Mouse (Mus musculus) left cerebral cortex, postnatal 4 days (tissue): ENCODE data around the gene Lman2. TPM values are rescaled to one million over a fixed set of nuclear protein-coding genes. Genes with fewer than 3 reads are reported as not detected.

Experiments used
- DNase-seq: peaks from one replicate; pipeline ENCODE4 v3.0.0-alpha.2; 2022
- intact Hi-C: fragments of 180-260 bp; cut with DNase I; formaldehyde crosslinking; loops from one replicate; pipeline ENCODE4 v1.15.1; 2025
- total RNA-seq, 2 experiments: library from RNA; stranded (reverse); gene quantifications; 2 replicates each; pipeline ENCODE4 v1.2.3; 2021

Lman2 gene
- total RNA-seq, 2 experiments from 2014 or later: 43.1 to 46.8 TPM

DNA sequence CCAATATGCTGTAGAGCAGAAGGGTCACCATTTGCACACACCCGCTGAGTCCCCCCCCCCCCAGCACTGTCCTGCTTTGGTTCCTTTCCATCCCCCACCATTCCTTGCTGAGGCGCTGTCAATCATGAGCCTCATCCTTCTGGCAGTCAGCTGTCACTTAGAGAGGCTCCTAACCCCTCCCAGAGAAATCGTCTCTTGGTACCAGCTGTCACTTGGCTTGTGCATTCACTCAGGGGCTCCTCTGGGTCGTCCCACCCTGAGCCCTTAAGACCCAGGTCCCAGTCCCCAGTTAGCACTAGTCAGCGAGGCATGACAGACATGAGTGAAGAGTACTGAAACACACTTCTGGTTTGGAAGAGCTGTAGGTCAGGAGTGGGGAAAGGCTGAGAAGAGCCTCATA, 9.2 kb upstream of the Lman2 start:
- intact Hi-C loops: no loop called here
- peak; percentile 34 for DNase-seq

DNA sequence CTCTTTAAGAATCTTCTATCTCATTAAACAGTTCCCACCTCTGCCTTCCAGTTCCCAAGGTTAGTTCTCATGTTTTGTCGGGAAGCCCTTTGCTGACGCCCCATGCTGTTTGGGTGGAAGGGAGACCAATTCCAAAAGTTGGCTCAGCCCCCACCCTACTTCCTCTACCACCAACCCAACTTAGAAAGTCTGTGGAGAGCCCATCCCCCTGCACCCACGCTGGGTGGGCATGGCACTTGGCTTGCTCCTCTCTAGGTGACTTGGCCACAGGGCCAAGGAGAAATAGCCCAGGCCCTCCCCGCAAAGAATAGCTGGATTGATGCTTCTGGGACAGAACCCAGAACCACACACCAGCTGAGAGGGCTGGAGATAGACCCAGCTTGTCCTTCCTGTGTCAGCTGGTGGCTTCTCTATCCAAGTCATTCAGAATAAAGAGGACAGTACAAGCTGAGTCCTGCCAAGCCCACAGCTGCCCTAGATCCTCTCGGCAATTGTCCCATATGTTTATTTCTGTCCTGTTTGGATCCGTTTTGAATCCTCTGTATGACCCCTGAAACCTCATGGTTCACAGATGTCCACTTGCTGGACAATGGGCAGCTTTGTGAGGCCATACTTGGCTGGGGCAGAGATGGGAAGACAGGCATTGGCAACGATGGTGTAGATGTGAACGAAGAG, 8.6 kb upstream of the Lman2 start:
- intact Hi-C loops: no loop called here

DNA sequence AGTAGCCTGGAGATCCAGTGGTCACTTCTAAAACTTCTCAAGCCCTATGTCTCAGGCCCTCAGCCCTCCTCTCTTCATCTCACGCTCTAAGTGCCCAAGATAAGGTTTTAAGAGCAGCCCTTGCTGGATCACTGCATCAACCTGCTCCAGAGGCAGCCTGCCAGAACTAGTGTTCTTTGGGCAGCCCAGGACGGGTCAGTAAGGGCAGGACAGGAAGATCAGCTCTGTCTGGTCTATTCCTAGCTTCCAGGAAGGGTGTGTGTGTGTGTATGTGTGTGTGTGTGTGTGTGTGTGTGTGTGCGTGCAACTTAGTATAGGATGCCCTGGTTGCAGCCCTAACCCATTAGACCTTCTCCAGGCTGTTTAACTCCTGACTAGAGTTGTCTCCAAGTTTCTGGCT, 7.7 kb upstream of the Lman2 start:
- intact Hi-C loops: no loop called here
- no peak for DNase-seq

More for the DNA sequence above, 8.6 kb upstream of the Lman2 start:
- peak; percentile 28 for DNase-seq

DNA sequence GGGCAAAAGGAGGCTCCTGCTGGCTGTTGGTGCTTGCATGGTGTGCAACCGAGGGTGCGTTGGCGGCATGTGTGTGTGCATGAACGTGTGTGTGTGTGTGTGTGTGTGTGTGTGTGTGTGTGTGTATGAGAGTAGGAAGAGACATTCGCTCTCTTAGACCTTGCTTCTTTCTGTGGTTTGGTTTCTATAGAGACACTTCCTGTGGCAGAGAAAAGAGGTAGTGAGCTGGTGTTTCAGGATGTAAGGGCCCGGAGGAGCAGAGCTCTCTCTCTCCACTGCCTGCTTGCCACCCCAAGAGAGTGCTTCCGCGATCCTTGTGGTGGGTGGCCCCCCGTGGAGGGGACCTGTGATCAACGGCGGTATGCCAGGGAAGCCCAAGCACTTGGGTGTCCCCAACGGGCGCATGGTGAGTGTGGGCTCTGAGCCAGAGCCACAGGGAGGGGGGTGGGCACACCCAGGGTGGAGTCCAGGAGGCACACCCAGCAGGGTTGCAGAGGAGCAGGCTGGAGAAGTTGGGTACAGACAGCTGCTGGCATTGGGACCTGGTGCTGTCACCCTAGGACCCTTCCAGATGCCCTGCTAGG, 7.0 kb upstream of the Lman2 start, which contains the start of gene Rgs14:
Rgs14 (plus strand) TSS at position 202 of the 584 bp plus-strand sequence.
- DNase-seq: no peak
- intact Hi-C loops: no loop called here

DNA sequence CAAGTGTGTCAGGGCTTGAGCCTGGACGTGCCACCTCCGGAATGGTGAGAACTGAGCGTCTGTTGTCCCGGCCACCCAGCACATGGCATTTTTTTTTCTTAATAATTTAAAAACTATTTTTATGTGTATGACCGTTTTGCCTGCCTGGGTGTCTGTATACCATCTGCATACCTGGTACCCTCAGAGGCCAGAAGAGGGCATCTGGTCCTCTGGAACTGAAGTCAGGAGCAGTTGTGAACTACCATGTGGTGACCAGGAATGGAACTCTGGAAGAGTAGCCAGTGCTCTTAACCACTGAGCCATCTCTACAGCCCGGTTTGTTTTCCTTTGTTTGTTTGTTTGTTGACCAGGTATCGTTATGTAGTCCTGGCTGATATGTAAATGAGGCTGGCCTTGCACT, 5.8 kb upstream of the Lman2 start:
- no peak for DNase-seq
- intact Hi-C loops: no loop called here

GRCm38 (mm10) chr13:55361974-55362452, 570 bp downstream of the Lman2 start:
- intact Hi-C loops: no loop called here
- peak; percentile 18 for DNase-seq

- intact Hi-C loops: no loop called here
- DNase-seq: no peak
These were observed 1.4 kb downstream of the Lman2 start for GRCm38 (mm10) chr13:55361145-55361544.

DNA sequence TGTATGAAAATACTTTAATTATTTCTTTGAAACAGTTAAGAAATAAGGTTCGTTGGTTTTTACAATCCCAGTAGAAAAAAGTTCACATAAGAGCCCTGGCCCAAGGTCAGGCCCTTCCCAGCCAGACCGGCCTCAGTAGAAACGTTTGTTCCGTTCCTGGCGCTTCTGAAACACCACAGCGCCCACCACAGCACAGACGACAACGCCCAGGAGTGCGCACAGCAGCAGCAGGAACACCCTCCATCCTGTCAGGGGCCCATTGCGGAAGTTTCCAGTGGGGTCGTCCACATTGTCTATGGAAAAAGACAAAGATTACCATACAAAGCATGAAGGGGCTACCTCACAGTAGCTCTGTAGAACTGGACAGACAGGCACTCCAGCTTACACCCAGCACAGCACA, 15.8 kb downstream of the Lman2 start:
- intact Hi-C loops: no loop called here
- DNase-seq: no peak

DNA sequence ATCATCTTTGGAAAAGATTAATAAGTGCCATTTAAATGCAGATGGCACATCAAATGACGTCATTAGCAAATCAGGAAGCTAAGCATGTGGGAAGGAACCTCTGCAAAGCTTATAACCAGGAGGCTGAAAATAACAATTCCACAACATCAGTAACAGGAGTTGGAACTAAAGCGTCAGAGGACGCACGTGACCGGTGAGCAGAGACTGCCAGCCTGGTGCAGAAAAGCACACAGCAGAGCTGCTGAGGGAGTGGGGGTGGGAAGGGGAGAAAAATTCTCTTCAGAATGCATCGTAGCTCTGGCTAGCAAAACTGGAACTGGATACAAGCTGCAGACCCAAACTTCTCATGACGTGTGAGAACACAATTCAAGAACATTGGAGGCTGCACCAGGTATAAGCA, 18.3 kb downstream of the Lman2 start:
- DNase-seq: no peak
- intact Hi-C loops: no loop called here

DNA sequence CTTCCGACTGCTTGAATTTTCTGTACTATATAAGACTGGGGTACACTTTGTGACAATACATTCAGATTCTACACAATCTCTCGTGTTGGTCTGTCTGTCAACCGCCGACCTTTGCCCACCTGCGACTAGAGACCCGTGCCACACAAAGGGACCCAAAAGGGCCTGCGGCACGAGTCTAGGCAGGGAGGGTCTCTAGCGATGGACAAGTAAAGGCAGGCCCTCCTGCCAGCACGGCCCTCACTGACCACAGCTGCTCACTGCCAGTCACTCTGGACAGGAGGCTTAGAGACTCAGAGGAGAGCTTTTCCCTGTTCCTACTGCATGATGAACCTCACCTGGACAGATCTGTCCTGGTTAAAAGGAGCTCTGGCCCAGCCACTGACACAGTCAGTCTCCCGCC, 20.1 kb downstream of the Lman2 start:
- intact Hi-C loops: no loop called here
- no peak for DNase-seq

- intact Hi-C loops: no loop called here
- DNase-seq: no peak
These were observed 23.3 kb downstream of the Lman2 start for GRCm38 (mm10) chr13:55339259-55339658.

DNA sequence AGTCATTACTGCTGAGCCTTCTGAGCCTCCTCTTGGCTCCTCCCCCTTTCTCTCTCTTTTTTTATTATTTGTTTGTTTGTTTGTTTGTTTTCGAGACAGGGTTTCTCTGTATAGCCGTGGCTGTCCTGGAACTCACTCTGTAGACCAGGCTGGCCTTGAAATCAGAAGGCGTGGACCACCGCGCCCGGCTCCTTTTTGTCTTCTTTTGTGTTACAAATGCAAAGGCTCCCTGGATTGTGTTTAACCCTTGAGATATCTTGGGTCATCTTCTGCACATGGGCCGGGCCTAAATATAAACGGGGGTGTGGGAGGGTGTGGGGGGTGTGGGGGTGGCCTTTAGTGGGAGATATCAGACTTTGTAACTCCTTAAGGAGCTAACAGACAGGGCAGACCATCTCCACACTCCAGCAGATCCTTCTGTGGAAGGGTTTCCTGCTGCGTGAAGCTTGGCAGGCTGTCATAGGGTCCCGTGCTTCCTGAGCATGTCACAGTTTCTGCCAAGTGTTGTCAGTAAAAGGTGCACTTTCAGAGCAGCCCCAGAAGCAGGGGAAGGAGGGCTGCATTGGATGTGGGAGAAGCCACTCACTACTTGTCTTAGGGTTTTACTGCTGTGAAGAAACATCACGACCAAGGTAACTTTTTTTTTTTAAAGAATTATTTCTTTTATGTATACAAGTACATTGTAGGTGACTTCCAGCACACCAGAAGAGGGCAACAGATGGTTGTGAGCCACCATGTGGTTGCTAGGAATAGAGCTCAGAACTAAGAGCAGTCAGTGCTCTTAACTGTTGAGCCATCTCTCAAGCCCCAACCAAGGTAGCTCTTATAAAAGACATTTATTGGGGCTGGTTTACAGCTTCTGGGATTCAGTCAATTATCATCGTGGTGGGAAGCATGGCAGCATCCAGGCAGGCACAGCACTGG, 24.2 kb downstream of the Lman2 start:
- intact Hi-C loops: no loop called here

DNA sequence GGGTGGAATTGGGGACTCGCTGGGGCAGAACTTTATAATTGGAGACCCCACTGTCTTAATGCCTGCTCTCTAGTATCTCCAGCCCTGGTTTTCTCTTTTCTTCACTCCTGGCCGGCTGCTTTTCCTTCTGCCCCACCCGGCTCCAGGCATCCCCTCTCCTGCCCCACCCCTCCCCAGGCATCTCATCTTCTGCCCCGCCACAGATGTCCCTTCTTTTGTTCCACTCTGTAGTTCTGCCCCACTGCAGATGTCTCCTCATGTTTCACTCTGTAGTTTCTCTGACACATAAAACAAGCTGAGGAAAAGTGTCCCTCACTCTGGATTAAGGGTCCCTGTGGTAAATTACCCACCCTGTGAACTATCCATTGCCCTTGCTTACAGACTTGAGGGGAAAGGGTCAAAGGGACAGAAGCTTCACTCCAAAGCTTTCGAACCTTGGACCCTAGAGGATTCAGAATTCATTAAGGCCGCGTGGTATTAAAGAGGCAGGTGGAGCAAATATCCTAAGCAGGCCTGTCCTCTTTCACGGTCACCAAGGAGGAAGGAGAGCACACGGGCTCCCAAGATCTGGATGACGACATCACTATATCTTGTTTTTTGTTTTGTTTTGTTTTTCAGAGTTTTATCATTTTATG, 25.1 kb downstream of the Lman2 start:
- no peak for DNase-seq

More for the DNA sequence above, 24.2 kb downstream of the Lman2 start:
- DNase-seq: peak; percentile 55

GRCm38 (mm10) chr13:55335701-55336100, 26.9 kb downstream of the Lman2 start:
- no peak for DNase-seq
- intact Hi-C loops: no loop called here

More for the DNA sequence above, 25.1 kb downstream of the Lman2 start:
- intact Hi-C loops: no loop called here

- no peak for DNase-seq
- intact Hi-C loops: no loop called here
These were observed 30.3 kb downstream of the Lman2 start for GRCm38 (mm10) chr13:55332331-55332730.

- DNase-seq: no peak
- intact Hi-C loops: no loop called here
These were observed 31.8 kb downstream of the Lman2 start for GRCm38 (mm10) chr13:55330567-55331400.

DNA sequence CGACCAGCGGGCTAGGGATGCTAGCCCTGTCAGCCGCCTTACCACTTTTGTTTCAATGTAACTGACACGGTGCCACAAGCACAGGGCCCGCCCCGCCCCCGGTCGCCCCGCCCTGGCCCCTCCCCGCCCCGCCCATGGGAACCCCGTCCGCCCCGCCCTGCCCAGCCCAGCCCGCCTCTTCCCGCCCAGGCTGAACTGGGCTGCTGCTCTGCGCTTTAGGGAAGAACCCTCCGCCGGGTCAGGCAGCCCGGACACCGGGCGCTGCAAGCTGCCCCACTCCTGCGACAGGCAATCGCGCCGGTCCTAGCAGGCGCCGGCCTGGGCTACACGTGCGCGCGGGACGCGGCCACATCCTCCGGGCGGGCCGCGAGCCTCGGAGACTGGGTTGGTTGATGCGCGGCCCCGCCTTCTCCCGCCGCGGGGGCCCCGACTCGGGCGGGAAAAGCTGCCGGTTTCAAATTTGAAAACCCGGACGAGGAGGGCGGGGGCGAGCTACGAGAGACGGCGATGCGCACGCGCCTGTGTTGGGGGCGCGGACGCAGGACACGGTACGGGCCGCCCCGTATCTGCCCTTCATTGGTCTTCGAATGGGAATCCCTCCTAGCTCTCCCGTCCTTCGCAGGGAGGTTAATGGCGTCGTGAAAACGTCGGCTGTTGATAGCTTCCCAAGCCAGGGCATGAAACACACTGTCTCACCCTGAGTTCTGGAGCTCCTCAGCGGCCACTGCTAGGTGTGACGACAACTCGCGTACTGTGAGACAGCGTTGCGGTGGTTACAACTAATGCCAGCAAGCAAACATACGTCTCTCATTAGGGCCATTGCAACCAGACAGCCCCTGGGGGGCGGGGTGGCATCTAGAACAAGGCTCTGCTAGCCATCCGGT, 32.7 kb downstream of the Lman2 start, which contains the start of gene Mxd3:
Mxd3 (minus strand) TSS at position 141 of the 884 bp plus-strand sequence.
- intact Hi-C loops: no loop called here
- DNase-seq: peak; percentile 93

DNA sequence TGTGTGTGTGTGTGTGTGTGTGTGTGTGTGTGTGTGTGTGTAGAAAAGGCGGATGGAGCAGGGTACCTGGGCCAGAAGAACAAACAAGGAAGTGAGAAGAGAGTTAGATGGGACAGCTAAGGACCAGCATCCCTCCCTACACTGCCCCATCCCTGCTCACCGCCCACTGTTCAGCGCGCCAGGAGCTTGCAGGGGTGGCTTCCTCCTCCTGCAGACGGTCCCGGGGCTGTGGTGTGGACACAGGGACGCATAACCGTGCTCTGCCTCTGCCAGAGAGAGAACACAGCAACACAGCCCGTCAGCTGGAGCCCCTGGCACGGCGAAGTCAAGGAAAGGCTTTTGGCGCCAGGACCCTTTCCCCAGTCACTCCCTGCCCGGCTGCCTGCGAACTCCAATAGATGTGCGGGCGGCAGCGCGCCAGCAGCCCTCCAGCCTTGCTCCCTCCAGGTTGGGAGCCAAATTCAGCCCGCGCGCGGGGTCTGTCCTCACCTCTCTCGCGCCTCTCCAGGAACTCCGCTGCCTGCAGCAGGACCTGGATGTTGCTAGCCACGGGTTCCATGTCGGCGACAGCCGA, 33.4 kb downstream of the Lman2 start:
- peak; percentile 87 for DNase-seq
- intact Hi-C loops: no loop called here

DNA sequence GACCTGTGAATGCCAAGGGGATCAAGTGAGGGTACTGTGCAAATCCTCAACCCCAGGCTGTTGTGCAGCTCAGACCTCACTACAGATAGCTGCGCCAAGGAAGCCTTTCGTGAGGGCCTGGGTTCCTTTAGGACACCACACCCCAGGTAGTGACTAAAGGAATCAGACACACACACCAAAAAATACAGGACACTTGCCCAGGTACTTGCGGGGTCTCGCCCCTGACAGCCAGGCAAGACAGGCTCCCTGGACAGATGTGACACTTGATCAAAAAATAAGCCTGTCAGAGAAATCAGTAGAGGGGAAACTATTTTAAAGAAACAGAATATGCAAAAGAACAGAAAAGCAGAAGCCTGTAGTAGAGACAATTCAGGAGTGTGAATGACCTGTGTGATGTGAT, 33.9 kb downstream of the Lman2 start:
- intact Hi-C loops: no loop called here
- no peak for DNase-seq
